Mouse (Mus musculus) liver (tissue): ENCODE data around the gene B130006D01Rik.
"Not testable (repeated sequence)": the region's sequence is repeated elsewhere in the genome, so short reads cannot be mapped to it uniquely, and the experiment has no call there.

Source experiments
- DNase-seq: peaks from one replicate; pipeline ENCODE4 v3.0.0-alpha.2; 2020; ENCODE audit warnings: mixed read lengths

Gene B130006D01Rik

GRCm38 (mm10) chr11:95713811-95714241, 9.6 kb upstream of the B130006D01Rik start:
- peak; percentile 23 for DNase-seq

- no peak for DNase-seq
Observed at GRCm38 (mm10) chr11:95714411-95714810, 9.0 kb upstream of the B130006D01Rik start.

DNA sequence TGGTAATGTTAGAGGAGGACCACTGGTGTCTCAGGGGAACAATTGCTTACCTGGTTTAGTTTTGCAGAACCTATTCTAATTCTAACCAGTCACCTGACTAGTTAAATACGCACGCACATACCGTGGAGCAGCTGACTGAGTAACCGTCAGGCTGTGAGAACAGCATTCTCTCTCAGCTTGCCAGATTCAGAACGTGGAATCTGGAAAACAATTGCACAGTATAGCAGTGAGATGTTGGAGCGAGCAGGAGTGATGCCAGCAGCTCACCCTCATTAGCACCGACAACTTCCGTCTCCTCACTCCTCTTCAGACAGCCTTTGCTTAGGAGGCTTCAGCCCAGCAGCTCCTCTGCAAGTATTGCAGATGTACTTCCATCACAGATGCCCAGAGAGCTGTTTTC, 7.3 kb upstream of the B130006D01Rik start:
- no peak for DNase-seq

DNA sequence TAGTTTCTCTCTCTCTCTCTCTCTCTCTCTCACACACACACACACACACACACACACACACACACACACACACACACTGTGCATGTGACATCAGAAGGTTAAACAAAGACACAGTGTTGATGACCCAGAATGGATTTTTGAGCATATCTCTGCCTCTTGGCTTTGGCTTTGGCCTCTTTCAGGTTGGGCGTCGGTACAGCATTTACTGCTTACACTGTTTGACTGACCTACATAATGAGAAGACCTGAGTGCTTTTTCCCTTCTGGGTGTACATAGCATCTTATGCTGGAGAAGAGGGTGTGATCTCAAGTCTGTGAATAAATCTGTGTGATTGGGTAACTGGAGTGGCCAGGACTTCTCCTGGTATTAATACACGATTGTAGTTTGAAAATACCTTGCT, 4.0 kb upstream of the B130006D01Rik start:
- no peak for DNase-seq

DNA sequence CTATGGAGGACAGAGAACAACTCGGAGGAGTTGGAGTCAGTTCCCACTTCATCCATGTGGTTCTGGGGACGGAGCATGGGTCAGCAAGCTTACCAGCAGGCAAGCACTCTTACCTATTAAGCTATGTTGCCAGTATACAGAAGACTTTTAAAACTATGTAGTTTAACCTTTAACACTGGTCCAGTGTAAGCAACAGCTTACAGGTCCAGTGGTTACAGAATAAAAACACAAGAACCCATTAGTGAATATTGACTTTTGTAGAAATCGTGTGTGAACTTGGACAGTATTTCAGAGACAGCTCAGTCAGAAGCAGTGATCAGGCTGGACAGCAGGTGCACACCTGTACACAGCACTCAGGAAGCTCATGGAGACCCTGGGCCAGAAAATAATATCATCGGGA, 1.1 kb downstream of the B130006D01Rik start:
- DNase-seq: no peak

DNA sequence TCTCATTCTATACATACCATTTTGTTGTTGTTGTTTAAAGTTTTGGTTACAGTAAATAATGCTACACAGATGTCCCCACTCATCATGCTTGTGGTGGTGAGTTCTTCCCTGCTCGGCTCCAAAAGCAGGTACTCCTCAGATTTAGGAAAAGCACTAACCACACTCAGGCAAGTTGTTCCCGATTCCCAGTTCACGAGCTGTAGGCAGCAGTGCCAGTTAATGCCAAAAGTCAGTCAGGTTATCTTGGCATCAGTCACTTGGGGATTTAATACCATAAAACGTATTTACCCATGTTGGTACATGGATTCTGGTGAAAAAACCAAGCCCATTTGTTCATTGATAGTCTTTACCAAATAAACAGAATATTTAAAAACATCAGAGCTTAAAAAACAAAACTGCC, 2.8 kb downstream of the B130006D01Rik start:
- no peak for DNase-seq

DNA sequence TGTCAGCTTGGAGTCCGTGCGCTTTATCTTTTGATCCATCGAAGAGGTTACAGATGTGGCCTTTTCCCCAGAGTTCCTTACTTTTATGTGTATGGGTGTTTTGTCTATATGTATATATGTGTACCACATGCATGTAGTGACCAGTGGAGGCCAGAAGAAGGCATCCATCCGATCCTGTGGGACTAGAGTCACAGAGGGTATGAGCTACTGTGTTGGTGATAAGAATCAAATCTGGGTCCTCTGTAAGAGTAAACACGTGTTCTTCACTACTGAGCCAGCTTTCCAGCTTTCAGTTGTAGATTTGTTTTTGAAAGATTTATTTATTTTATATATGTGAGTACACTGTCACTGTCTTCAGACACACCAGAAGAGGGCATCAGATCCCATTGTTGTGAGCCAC, 4.6 kb downstream of the B130006D01Rik start:
- DNase-seq: no peak

- DNase-seq: no peak
Observed at GRCm38 (mm10) chr11:95728916-95729907, 5.8 kb downstream of the B130006D01Rik start.

DNA sequence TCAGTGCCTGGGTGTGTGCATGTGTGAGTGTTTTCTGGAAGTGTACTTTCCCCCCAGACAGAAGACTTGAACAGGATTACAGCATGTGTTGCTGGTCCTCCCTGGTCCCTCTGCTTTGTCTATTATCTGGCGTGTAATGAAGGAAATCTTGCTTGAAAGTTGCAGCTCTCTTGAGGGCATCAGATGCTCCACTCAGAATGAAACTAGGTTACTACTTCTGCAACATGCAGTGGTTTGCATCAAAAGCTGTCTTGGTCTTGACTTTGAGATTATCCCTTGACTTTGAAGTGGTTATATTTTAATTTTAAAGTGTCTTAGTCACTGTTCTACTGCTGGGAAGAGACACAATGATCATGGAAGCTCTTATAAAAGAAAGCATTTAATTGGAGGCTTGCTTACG, 11.1 kb downstream of the B130006D01Rik start:
- DNase-seq: no peak

- DNase-seq: no peak
Observed at GRCm38 (mm10) chr11:95737811-95738210, 14.4 kb downstream of the B130006D01Rik start.

DNA sequence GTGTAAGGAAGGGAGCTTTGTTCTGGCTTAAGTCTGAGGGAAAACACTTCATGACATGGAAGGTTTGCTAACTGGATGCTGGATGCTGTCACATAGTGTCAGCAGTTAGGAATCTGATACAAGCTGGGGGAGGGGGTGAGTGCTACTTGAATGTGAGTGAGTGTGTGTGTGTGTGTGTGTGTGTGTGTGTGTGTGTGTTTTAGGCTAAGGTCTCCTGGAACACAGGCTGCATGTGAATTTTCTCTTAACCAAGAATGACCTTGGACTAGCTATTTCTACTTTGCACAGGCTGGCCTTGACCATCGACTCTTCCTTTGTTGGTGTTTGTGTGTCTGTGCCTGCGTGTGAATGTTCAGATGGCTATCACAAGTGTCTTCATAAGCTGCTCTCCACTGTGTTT, 21.1 kb downstream of the B130006D01Rik start:
- DNase-seq: no peak

DNA sequence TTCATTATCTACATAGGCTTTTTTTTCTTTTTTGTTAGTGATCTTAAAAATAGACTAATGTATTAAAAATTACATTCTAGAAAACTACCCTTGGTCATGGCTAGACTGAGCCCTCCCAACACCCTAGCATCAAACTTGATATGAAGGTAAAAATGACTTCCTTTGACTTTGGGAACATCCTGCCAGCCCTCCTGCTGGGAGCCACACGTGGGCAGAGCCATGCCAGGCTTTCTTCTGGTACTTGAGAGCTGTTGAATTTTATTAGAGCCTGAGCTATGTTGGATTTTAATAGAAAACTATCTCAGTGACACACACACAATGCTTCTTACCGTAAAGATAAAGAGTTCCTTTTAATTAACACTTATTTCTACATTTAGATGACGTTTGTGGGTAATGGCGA, 23.4 kb downstream of the B130006D01Rik start:
- no peak for DNase-seq

DNA sequence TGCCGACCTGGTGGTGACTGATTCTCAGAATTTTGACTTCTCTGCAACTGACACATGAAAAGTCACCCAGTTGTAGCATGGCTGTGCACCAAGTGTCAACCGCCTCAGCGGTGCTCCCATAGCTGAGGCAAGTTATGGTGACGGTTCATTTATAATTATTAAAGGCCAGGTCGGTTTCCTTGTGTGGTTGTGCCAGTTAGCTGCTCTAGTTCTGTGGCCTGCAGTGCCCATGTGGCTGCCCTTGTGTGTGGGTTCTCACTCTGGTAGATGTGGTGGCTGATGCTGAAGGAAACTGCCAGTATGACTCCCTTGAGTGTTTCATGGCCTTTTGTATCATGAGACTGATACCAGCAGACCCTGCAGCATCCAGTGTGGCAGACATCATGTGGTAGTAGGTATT, 24.9 kb downstream of the B130006D01Rik start:
- DNase-seq: no peak

- DNase-seq: peak; percentile 26
Observed at GRCm38 (mm10) chr11:95749619-95750018, 26.2 kb downstream of the B130006D01Rik start.

- DNase-seq: peak; percentile 78
Observed at GRCm38 (mm10) chr11:95750995-95751394, 27.6 kb downstream of the B130006D01Rik start.

GRCm38 (mm10) chr11:95755137-95755536, 31.8 kb downstream of the B130006D01Rik start:
- DNase-seq: not testable (repeated sequence)

- DNase-seq: no peak
Observed at GRCm38 (mm10) chr11:95760521-95760920, 37.1 kb downstream of the B130006D01Rik start.

- DNase-seq: no peak
Observed at GRCm38 (mm10) chr11:95762996-95763395, 39.6 kb downstream of the B130006D01Rik start.

DNA sequence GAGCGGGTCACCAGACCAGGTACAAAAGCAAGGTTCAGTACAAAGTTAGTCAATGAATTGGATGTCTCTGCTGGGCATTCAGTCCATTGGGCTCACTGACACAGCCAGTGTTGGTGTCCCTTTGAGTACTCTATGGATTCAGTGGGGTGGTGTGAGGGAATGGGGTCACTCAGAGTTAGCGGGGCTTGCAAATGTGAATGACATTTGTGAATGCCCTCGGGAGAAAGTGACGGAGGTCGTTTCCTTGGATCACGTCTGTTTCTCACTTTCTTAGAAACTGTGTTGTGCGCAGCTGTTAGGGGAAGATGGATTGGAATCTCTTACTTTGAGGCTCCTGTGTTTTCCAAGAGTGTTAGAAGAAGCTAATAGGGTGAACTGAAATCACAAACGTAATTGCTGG, 41.4 kb downstream of the B130006D01Rik start:
- no peak for DNase-seq

- DNase-seq: no peak
Observed at GRCm38 (mm10) chr11:95765334-95765733, 41.9 kb downstream of the B130006D01Rik start.

DNA sequence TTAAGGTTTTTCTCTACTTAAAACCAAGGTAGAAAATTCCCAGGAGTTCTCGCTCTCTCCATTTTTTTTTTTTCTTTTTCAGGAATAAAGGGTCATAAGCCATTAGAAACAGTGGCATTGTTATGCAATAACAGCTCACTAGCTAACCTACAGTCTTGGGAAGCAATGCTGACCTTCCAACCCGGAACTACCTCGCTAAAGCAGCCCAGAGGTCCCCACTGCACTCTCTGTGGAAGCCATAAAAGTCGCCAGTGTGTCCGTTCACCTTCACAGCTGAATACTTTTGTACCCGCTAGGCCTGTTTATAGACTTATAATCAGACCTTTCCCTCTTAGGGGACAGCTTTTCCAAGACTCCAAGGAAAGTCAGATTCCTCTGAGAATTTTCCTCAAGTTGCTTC, 44.9 kb downstream of the B130006D01Rik start:
- no peak for DNase-seq

DNA sequence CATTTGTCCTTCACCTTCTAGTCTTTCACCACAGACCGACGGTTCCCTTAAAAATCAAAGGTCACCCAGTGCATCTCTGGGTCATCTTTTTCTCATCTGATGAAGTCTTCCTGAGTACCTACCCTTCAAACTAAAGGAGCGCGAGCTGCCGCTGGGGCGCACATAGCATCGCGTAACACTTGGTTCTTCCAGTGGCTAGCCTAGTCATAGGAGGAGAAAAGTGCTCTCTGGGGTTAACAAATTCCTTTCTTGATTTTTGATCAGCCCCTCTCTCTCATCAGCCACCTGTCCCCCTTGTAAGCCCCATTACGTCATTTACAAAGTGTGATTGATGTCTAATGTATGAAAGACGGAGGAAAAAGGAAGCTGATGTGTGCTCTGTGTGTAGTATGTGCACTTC, 45.8 kb downstream of the B130006D01Rik start:
- DNase-seq: peak; percentile 1

GRCm38 (mm10) chr11:95770720-95771364, 47.5 kb downstream of the B130006D01Rik start:
- DNase-seq: peak; percentile 18

- DNase-seq: peak; percentile 1
Observed at GRCm38 (mm10) chr11:95771665-95772064, 48.3 kb downstream of the B130006D01Rik start.
